Mouse (Mus musculus) cerebellum, adult 8-10 months (tissue): Measurements from ENCODE around the gene Anp32b.
A peak's percentile ranks its signal among the peaks of the same experiment; 100 is the strongest.

Experiments used
- DNase-seq: peaks from one replicate; pipeline ENCODE4 v3.0.0; 2022

Gene Anp32b

GRCm38 (mm10) chr4:46450519-46451131 is at the start of gene Anp32b:
Gene Anp32b, plus strand, starts transcription at chr4:46450902.
- peak; percentile 92 for DNase-seq

- no peak for DNase-seq
Measured at GRCm38 (mm10) chr4:46404042-46404795, 46.5 kb upstream of the Anp32b start.

GRCm38 (mm10) chr4:46406966-46407703 is 43.6 kb upstream of the Anp32b start:
- no peak for DNase-seq

GRCm38 (mm10) chr4:46410677-46411076 is 40.0 kb upstream of the Anp32b start:
- no peak for DNase-seq

- no peak for DNase-seq
Measured at GRCm38 (mm10) chr4:46411489-46411888, 39.2 kb upstream of the Anp32b start.

GRCm38 (mm10) chr4:46412113-46412512 is 38.6 kb upstream of the Anp32b start:
- no peak for DNase-seq

GRCm38 (mm10) chr4:46413406-46413805 is 37.3 kb upstream of the Anp32b start, which contains the start of gene Hemgn:
Gene Hemgn, minus strand, starts transcription at chr4:46413506.
- DNase-seq: no peak

GRCm38 (mm10) chr4:46417491-46417890 is 33.2 kb upstream of the Anp32b start:
- no peak for DNase-seq

- no peak for DNase-seq
Measured at GRCm38 (mm10) chr4:46418851-46419250, 31.9 kb upstream of the Anp32b start.

GRCm38 (mm10) chr4:46422625-46423024 is 28.1 kb upstream of the Anp32b start:
- no peak for DNase-seq

- no peak for DNase-seq
Measured at GRCm38 (mm10) chr4:46428903-46429499, 21.7 kb upstream of the Anp32b start.

GRCm38 (mm10) chr4:46432339-46433036 is 18.2 kb upstream of the Anp32b start:
- no peak for DNase-seq

- no peak for DNase-seq
Measured at GRCm38 (mm10) chr4:46442501-46442900, 8.2 kb upstream of the Anp32b start.

GRCm38 (mm10) chr4:46445237-46445945 is 5.3 kb upstream of the Anp32b start:
- peak; percentile 76 for DNase-seq

- no peak for DNase-seq
Measured at GRCm38 (mm10) chr4:46447461-46447860, 3.2 kb upstream of the Anp32b start.

GRCm38 (mm10) chr4:46448886-46449285 is 1.8 kb upstream of the Anp32b start:
- DNase-seq: peak; percentile 60

- no peak for DNase-seq
Measured at GRCm38 (mm10) chr4:46450020-46450518, 633 bp upstream of the Anp32b start.

- DNase-seq: peak; percentile 77
Measured at GRCm38 (mm10) chr4:46451240-46451757, 597 bp downstream of the Anp32b start.

GRCm38 (mm10) chr4:46451758-46452480 is 1.2 kb downstream of the Anp32b start:
- DNase-seq: peak; percentile 69

- peak; percentile 46 for DNase-seq
Measured at GRCm38 (mm10) chr4:46452481-46452850, 1.8 kb downstream of the Anp32b start.
